Mouse (Mus musculus): ENCODE measurements around the gene Cd151. TPM values are rescaled to one million over a fixed set of nuclear protein-coding genes. Genes with fewer than 3 reads are reported as not detected.

The Cd151 gene
- total RNA-seq, 4 experiments from 2014 or later: 27.3 to 42.2 (median 32.0) TPM

DNA sequence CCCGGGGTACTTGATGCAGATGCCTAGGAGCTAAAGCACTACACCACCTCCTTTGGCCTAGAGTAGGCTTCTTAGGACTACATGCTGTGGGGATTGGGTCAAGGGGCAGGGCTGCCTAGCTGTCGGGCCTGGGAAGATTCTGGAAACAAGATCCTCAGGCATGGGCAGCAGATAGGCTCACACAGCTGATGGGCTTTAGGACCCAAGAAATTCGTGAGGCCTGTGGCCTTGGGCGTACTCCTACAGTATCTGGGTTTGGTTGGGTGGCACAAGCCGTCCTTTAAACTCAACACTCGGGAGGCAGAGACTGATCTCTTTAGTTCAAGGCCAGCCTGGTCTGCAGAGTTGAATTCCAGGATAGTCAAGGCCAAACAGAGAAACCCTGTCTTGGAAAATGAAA is 5.0 kb downstream of the Cd151 start:
- no peak for DNase-seq (ENCODE audit: low spot score in 2 of 2)

DNA sequence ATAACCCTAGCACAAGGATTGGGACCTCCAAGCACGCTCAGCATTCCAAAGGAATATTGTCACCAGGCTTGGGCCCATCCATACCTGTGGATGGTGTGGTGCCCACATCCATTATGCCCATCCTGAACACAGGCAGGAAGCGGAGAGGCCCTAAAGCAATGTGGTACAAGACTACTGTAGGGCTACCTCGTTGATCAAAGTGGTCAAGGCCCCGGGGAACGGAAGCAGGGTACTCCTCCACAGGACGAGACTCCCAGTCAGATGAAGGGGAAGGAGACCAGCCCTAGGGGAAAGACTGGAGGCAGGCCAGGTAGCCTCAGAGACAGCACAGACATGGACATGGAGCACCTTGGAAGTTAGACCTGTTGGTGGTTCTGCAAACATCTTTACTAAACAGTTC is 5.6 kb downstream of the Cd151 start:
- no peak for DNase-seq (ENCODE audit: low spot score in 2 of 2)

DNA sequence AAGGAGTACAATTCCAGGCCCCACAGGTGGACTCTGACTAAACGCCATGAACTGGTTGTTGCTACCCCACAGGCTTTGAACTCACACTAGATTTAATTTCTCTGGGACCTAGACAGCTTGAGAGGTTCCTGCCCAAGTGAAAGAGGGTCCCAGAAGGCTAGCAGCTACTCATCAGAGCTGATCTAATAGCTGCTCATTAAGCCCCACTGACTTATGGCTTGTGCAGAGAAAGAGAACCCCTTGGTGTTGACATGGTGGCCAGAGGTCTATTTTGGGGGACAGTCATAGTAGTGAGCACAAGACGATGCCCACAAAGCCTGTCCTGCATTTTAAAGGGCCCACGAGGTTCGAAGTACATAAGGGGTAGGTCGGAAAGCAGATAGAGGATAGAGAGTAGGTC is 7.0 kb downstream of the Cd151 start:
- no peak for DNase-seq (ENCODE audit: low spot score in 2 of 2)

DNA sequence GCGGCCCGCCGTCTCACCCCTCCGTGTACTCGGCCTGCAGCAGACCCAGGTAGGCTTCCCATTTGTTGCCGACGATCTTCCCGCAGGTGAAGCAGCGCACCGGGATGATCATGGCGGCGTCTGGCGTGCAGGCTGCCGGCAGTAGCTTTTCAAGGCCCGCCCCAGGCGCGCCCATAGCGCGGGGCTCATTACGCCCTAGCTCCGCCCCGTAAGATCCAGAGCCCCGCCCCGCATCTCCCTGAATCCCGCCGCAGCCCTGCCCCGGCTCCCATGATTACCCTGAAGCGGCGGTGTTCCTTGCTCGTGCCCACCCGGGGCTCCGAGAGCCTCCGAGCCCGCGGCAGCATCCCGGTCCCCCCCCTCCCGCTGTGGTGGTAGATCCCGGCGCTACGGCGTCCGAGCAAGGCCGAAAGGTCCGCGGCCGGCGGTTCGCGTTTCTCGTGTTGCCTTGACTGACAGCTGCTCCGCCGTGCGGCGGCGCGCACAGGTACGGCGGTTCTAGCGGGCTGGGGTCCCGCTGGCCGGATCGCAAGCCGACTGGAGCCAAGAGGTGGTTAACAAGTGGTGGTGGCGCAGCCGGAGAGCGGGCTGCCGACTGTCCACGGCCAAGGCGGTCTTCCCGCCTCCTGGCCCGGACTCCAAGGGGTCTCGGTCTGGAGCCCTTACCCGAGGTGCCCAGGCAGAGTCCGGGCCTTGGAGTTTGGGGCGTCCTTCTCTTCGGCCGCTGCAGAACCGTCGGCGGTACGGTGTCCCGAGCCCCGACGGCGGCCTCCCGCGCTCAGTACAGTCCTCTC is 8.0 kb downstream of the Cd151 start, which contains the start of the genes Polr2l and Tspan4:
TSS of gene Polr2l (minus strand) at position 122 of the 794 bp plus-strand sequence.
TSS of gene Tspan4 (plus strand) at position 230 of the 794 bp plus-strand sequence.
- peak in 1 of 2 experiments; percentile 82 for DNase-seq (ENCODE audit: low spot score in 2 of 2)

DNA sequence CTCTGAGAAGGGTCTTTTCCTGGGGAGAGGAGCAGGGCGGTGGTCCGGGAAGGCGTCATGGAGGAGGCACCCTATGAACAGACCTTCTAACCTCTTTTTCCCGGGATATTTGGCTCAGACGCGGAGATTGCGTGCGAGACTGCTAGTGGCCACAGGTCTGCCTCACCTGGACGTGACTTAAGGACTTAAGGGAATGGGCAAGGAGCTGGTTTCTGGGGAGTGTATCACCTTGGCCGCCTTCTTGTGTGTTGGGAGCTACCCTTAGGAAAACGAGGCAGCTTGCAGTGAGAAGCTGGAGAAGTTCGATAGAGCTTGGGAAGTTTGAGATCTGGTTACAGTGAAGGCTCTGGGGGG is 8.6 kb downstream of the Cd151 start:
- DNase-seq (ENCODE audit: low spot score in 2 of 2): no peak

DNA sequence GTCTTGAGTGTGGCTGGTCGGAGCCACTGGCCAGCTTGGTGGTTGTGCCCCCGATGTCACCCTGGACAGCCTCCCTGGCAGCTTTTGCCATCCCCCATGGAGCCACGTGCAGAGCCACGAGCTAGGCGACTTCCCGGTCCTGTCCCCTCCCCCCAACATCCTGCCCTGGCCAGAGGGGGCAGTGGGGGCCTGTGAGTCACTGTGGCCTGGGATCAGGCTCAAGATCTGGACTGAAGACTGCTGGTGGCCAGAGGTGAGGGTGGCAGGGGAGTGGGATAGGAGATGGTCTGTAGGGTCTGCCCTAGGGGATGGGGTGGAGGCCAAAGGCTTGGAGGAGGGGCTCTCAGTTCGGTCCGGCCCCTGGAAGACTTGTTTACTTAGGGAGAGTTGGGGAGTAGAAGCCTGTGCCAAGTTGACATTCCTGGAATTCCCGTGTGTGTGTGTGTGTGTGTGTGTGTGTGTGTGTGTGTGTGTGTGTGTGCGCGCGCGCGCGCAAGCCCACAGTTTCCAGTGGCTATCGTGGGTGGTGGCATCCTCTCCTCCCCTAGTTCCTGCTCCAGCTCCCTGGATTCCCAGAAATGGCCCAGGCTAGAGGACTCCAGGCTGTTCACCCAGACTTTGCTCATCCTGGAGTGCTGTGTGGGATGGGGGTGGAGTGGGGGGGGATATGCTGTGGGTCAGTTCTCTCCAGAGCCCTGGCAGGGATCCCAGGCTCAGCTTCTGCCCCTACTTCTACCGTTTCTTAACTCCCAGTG is 9.2 kb downstream of the Cd151 start:
- no peak for DNase-seq (ENCODE audit: low spot score in 2 of 2)

DNA sequence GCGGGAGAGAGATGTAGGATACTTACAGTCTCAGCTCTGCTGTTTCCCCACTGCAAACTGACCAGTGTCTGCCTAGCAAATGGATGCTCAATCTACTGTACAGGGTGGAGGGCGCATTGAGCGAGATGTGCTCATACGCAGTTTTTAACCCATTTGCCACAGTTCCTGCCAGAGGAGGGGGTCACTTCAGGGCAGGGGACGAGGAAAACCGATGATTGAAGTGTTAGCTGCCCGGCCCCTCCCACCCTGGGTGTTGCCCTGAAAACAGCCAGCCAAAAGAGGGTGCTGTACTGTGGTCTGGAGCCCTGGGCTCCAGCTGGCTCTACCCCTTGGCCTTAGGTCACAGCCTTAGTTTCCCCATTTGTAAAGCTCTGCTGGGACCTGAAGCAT is 9.8 kb downstream of the Cd151 start:
- DNase-seq (ENCODE audit: low spot score in 2 of 2): no peak

DNA sequence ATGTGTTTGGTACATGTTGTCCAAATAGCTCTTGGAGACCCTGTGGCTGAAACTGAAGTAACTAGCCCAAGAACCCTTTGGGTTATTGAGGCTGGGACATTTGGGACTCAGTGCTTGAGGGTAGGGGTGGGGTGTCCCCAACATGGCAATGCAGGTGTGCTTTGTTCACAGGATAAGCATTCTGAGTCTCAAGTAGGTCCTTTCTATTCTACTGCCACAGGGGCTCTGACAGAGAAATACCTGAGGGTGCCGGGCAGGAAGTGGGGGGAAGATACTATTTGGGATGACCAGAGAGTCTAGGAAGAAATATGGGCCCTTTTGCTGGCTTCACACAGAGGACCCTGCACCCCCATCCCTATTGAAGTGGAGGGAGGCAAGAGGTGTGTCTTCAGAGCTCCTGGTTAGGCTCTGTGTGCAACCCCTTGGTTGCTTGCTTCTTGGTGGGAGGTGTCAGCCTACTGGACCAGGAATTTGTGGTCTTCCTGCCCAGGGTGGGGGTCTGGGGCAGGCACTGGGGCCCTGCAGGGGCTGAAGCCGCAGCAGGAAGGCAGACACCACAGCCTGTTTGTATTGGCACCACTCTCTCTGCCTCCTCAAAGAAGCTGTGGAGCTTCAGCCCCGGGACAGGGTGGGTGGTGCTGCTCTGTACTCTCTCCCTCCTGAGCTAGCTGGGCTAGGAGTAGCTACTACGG is 10.5 kb downstream of the Cd151 start:
- no peak for DNase-seq (ENCODE audit: low spot score in 2 of 2)

DNA sequence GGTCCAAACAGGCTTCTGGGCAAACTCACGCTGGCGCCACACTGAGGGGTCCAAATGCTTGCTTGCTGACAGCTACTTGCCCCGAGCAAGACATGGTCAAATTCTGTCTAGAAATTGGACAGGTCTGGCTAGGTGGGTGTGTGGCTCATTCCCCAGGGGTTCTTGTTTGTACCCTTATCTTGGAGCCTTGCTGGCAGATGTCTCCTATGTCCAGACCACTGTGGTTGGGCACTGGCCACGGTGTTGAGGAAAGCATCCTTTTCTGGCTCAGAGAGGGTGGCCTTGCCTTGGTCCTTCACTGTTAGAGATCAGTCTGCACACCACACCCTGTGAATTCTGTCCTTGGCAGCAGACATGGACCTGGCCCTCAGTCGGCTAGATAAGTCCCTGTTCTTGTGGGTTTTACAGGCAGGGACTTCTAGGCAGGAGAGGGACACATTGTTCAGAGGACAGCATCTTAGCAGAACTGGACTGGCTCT is 11.1 kb downstream of the Cd151 start:
- DNase-seq (ENCODE audit: low spot score in 2 of 2): no peak

DNA sequence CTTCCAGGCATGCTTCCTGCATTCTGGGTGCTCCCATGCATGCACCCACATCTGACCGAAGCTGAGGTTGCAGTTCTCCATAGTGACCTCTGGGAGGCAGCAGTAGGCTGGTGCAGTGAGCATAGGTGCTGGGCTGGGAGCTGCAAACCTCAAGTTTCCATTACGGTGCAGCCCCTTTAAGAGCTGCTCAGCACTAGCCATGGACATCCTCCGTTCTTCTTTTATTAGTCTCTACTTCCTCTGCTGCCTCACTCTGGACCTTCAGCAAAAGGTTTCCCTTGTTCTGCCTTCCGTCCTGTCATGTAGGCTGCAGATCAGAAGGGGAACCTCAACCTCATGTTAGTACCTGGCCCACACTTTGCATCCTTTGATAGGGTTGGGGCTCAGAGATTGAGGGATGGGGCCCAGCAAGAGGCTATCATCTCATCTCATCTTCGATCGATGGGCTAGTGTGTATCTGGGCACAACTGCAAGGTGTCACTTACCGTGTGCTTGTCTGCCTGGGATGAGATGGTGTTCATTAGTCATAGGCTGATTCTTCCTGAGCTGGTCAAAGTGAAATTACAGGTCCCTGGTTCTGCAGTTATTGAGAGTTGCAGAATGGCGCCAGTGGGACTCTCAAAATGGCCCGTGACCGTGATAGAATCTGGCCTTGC is 13.8 kb downstream of the Cd151 start:
- peak in 1 of 2 experiments; percentile 75 for DNase-seq (ENCODE audit: low spot score in 2 of 2)

DNA sequence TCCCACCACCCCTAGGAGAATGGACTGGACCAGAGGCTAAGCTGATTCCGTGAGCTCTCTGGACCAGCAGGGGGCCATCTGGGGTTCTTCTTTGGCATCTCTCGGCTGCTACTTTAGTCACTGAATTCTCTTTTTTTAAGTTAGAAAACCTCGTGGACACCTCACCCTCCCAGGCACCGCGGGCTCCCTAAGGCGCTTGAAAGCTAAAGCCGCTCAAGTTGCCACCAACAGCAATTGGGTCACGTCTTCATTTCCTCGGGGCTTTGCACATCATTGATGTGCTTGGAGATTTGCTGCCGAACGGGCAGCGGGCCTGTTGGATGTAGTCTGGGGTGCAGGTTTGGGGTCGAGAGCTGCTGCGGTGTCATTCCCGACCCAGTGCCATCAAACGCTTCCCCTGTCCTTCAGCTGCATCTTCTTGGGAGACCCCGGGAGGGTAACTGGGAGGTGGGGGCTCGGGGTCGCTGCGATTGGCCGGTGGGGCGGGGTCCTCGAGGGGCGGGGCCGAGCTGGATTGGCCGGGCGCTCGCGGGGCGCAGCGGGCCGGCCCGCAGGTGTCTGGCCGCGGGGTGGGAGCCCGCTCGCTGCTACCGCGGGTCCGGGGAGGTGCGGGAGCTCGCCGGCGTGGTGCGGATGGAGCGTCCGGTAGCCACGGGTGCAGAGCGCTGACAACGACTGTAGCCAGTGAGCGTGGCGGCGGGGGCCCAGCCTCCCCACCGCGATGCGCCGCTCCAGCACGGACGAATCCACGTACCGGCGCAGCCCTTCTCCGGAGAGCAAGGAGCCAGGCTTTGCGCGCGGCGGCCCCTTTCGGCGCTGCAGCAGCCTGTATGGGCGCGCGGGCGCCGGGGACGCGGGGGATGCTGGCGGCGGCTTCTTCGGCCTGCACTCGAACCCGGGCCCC is 14.6 kb downstream of the Cd151 start:
- no peak for DNase-seq (ENCODE audit: low spot score in 2 of 2)

DNA sequence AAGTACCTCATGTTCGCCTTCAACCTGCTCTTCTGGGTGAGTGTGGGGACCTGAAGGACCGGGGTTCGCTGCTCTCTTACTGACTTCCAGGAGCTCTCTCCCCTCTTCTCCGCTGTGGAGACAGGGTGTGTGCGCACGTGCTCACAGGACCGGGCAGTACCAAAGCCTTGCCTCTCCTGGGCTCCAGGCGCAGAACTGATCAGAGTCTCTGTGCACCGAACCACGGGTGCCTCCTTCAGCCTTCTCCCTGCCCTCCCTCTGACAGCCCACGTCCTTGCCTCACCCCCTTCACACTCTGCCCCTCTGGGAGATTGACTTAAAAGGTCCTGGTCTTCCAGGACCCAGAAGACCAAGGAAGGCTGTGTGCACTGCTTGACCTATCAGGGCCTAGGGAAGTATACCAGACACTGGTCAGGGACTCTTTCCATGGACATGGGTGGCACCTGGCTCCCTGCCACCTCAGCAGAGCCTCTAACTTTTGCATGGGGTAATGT is 15.4 kb downstream of the Cd151 start:
- DNase-seq (ENCODE audit: low spot score in 2 of 2): no peak

DNA sequence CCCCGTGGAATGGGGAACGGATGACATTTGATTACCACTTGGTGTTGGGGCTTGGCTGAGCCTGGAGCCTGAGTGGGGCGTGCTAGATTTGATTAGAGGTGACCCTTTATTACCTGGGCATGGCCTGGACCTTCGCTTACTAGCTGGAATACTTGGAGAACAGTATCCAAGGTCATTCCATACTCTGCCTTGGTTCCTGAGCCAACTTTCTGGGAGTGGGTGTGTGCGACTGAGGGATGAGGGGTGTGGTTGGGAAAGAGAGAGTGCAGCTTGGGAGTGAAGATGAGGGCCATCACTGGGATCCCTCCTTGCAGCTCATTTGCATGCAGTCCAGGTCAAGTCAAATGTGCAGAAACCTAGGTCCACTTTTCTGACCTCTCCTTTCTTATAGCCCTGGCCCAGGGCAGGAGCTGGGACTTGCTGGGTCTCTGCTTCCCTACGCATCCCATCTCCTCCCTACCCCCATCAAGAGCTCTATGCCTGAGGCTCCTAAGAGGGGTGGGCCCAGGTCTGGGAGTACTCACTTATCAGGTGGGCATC is 16.0 kb downstream of the Cd151 start:
- no peak for DNase-seq (ENCODE audit: low spot score in 2 of 2)

DNA sequence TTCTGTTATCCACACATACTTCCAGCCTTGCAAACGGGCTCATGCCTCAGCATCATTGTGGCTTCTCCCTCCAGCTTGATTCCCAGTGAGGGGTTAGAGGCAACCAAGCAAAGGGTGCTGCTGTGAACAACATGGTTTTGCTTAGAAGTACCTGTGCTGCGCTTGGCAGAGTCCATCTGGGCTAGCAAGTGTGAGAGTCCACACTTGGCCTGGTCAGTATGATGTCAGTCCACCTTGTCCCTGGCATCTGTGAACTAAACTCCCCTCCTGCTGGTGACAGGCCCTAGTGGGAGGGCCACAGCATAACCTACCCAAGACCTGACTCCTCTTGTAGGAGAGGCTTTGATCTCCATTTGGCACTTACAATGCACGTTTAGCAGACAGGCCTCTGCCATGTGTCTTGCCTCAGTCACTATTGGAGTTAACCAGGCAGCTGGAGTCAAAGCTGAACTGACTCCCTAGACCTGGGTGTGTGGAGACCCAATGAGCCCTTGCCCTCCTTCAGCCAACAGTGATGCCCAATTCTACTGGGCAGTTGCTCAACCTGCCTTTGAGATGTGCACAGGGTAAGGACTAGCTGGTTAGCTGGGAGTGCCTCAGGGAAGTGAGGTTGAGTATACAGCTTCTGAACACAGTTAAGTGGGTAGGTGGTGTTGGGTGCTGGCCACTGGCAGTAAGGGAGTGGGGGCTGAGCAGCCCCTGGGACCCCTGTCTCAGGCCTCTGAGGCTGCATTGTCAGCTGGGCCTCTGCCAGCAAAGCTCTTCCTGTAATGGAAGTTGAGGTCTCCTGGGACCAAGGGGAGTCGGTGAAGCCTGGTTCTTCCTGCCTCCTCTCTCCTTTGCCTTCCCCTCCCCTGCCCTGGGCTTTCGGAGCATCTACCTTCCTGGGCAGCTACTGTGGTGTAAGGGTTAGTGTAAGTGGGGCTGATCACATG is 17.3 kb downstream of the Cd151 start:
- DNase-seq (ENCODE audit: low spot score in 2 of 2): no peak

DNA sequence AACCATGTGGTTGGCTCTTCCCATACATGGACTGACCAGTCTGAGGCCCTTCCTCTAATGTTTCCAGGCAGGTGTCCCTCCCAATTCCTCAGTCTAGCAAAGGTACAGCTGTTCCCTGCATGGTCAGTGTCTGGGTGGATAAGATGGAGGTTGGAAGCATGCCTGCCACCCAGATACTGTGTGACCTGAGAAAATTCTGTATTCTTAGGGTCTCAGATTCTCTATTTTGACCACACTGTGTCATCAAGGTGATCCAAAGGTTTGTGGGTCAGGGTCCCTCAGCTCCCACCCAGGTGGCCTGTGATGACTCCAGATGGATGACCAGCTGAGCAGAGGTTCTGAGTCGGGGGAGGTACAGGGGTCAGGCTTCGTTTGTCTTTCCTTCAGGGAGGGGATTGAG is 18.0 kb downstream of the Cd151 start:
- DNase-seq (ENCODE audit: low spot score in 2 of 2): no peak

DNA sequence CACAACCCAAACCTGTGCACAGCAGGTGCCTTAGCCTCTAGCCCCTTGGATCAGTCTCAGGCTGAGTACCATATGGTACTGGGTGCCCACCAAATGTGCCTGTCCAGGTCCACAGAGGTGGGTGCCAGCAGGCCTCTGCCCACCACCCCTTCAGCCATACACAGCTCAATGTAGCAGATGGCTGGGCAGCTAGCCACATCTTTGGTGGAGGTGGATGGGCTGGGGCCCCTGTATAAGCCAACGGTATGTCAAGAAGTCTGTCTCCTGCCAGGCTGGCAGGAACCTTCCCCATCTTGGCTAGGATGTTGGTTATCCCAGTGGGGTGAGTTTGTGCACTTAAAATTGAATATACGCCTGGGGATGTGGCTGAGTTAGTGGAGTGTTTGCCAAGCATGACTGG is 18.4 kb downstream of the Cd151 start:
- DNase-seq (ENCODE audit: low spot score in 2 of 2): no peak

DNA sequence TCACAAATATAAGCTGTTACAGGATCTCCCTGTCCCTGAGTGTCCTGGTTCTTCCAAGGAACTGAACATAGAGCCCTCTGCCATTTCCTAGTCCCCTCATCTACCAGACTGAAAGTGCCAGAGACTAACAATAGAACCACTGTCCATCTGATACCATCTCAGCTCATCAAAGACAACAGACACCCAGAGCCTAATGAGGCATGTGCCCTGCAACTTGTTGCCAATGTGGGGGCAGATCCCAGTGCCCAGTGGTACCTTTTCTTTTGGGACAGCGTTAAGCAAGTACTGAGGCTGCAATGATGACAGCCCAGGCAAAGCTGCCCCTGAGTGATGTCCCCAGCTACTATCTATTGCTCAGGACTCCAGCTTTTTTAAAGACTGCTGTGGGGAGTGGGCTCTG is 19.0 kb downstream of the Cd151 start:
- no peak for DNase-seq (ENCODE audit: low spot score in 2 of 2)

DNA sequence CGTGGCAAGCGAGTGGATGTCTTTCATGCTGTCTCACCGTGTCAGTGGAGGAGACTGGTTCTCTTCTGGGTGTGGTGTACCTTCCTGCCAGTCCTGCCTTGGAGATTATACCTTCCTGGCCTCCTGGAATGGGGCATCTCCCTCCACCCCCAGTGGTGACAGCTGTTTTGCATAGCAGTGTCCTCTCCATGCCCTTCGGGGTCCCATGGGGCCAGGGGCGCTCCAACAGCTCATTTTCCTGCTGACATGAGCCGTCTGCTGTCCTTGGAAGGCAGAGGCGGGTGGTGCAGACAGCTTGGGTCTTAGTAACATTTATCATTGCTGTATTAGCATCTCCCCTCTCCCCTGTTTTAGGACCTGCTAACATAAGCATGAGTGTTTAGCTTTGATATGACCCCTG is 19.9 kb downstream of the Cd151 start:
- no peak for DNase-seq (ENCODE audit: low spot score in 2 of 2)

DNA sequence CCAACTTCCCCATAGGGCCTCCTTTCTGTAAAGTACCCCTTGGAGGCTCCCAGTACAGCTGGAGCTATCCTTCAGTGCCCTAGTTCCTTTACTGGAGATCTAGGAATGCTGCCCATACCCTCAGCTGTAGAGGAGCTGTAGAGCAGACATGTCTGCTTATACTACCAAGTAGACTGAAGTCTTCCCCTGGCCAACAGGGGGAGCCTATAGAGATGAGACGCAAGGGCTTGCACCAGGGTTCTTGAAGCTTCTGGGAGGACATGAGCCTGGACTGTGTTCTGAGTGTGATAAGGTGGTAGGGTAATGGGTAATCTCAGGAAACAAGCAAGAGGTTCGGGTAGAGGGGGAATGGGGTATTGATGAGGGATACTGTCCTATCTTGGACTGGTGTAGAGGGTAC is 24.0 kb downstream of the Cd151 start:
- DNase-seq (ENCODE audit: low spot score in 2 of 2): no peak
